15 mouse cellular contexts compared by ENCODE assay signal in genomic region chr15:27677801-27678200, GRCm38 (mm10).
"Had no signal": no experiment of that assay in that cellular context is flagged by ENCODE, and none has a peak within 500 bp of the region (broad histone marks: within the 10 kb centered on the region; RNA-seq: fewer than 3 reads in every experiment).

No protein-coding gene starts in this region.

- H3K27ac ChIP-seq: kidney, embryonic 15.5 days; limb, embryonic 15.5 days; liver, embryonic 12.5 days; midbrain, embryonic 10.5 days; neural tube, embryonic 13.5 days; stomach, embryonic 15.5 days had no signal

- H3K4me3 ChIP-seq: kidney, embryonic 15.5 days; limb, embryonic 15.5 days; liver, embryonic 12.5 days; midbrain, embryonic 10.5 days; neural tube, embryonic 13.5 days; stomach, embryonic 15.5 days had no signal

- DNase-seq: kidney, postnatal 14 days; lung, embryonic 14.5 days; lung, postnatal 10 days; lung, postnatal 4 days; right cerebral cortex, adult 18-20 months; right cerebral cortex, postnatal 25 days; spleen, adult 18-20 months; thymus, adult 2 months; thymus, postnatal 25 days had no signal
